Mouse (Mus musculus): ENCODE measurements around the gene March10. TPM values are rescaled to one million over a fixed set of nuclear protein-coding genes. Genes with fewer than 3 reads are reported as not detected.

Gene March10
- polyA plus RNA-seq (2015; fragmentation: Nextera tagmentation; extraction: Ambion mirVana), result not detected in 2 replicates

- Histone ChIP-seq H3K27ac (ENCODE audit: low read depth, low read length) (no peak within 1 kb of the TSS), H3K9me3 (ENCODE audit: control insufficient read depth) (no peaks in the 10 kb centered on the region), H3K27me3 (replicated peaks; ENCODE audit: control insufficient read depth, insufficient read depth, low read length) (0 out of 2 replicates have a peak, but pooled peaks cover 3% of the 10 kb centered on the region), H3K9ac (ENCODE audit: low read depth, low read length) (no peak within 1 kb of the TSS), H3K36me3 (ENCODE audit: control insufficient read depth, insufficient read depth) (no peaks in the 10 kb centered on the region), H3K4me1 (replicated peaks; ENCODE audit: control insufficient read depth, insufficient read depth, low read length) (no peaks in the 10 kb centered on the region), H3K4me2 (replicated peaks; ENCODE audit: low read depth) (peak within 1 kb of the TSS; percentile 63), H3K4me3 (ENCODE audit: low read depth, low read length) (peak within 1 kb of the TSS; percentile 40)
- TF ChIP-seq CTCF (IDR thresholded peaks at IDR 0.05; ENCODE audit: low read depth), result no peak
- no peak for ATAC-seq
- 7% methylated on average over 30 of the region's 35 CpGs for WGBS
Observed at GRCm38 (mm10) chr11:105456497-105456907, at the start of gene March10. TSS of gene March10 (minus strand) at chr11:105456735.

DNA sequence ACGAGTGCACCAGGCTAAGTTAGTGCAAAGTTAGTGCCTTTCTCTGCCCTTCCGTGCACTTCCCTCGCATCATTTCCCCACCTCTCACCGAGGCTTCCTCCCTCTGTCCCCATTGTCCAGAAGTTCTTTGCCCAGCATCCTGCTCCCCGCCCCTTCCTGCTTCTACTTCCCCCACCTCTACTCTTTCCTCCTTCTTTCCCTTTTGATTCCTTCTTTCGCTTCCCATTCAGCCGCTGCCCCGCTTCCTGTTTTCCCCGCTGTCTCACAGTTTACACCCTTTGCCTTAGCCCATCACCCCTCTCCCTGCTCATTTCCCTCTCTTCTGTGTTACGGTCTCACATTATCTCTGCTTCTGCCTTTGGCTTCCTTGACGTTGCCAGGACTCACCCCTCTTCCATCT lies 49.8 kb upstream of the March10 start:
- 71% methylated on average over 11 of the region's 11 CpGs for WGBS

DNA sequence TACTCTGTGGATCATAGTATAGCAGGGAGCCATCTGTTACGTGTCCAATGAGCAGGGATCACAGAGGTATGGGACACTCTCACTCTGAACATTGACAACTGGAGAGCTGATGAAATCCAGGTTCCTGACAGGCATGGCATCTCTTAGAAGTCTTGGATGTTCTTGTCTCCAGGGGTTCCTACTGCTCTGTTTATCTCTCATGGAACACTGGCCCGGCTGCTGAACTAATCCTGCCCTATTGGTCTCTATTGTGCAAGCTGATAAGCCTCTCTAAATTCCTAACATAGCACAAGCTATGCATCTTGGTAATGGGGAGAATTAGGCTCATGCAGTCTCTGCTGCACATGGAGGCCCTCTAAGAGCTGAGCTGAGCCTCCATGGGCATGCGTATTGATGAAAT lies 48.5 kb upstream of the March10 start:
- no peak for ATAC-seq

More for the DNA sequence above, 49.8 kb upstream of the March10 start:
- H3K4me3 ChIP-seq (ENCODE audit: low read depth, low read length), result no peak overlapping the region
- H3K9me3 ChIP-seq (ENCODE audit: control insufficient read depth), result no peaks in the 10 kb centered on the region
- no peak for TF ChIP-seq CTCF (IDR thresholded peaks at IDR 0.05; ENCODE audit: low read depth)
- no peaks in the 10 kb centered on the region for H3K36me3 ChIP-seq (ENCODE audit: control insufficient read depth, insufficient read depth)
- no peaks in the 10 kb centered on the region for H3K27me3 ChIP-seq (replicated peaks; ENCODE audit: control insufficient read depth, insufficient read depth, low read length)
- no peak for ATAC-seq
- H3K4me1 ChIP-seq (replicated peaks; ENCODE audit: control insufficient read depth, insufficient read depth, low read length), result no peaks in the 10 kb centered on the region
- no peak overlapping the region for H3K9ac ChIP-seq (ENCODE audit: low read depth, low read length)
- no peak overlapping the region for H3K27ac ChIP-seq (ENCODE audit: low read depth, low read length)
- no peak overlapping the region for H3K4me2 ChIP-seq (replicated peaks; ENCODE audit: low read depth)

DNA sequence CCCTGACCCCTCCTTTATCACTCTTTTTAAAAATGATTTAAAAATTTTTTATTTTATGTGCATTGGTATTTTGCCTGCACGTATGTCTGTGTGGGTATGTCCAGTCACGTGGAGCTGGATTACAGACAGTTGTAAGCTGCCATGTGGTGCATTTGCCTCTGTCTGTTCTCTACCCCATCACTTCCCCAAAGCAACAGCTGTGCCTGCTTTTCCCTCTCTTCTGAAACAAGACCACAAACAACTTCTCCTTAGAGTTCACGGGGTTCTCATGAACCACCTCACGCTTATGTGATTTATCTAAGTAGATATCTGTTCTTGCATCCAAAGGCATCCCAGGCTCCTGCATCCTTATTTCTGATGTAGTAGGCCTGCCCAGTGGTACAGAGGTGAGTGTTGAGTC lies 45.8 kb upstream of the March10 start:
- H3K36me3 ChIP-seq (ENCODE audit: control insufficient read depth, insufficient read depth), result no peaks in the 10 kb centered on the region
- no peak overlapping the region for H3K9ac ChIP-seq (ENCODE audit: low read depth, low read length)
- no peaks in the 10 kb centered on the region for H3K9me3 ChIP-seq (ENCODE audit: control insufficient read depth)
- H3K27me3 ChIP-seq (replicated peaks; ENCODE audit: control insufficient read depth, insufficient read depth, low read length), result no peaks in the 10 kb centered on the region
- no peak for ATAC-seq
- no peaks in the 10 kb centered on the region for H3K4me1 ChIP-seq (replicated peaks; ENCODE audit: control insufficient read depth, insufficient read depth, low read length)
- 80% methylated on average over 4 of the region's 4 CpGs for WGBS
- H3K4me3 ChIP-seq (ENCODE audit: low read depth, low read length), result no peak overlapping the region
- H3K27ac ChIP-seq (ENCODE audit: low read depth, low read length), result no peak overlapping the region
- TF ChIP-seq CTCF (IDR thresholded peaks at IDR 0.05; ENCODE audit: low read depth), result no peak
- H3K4me2 ChIP-seq (replicated peaks; ENCODE audit: low read depth), result no peak overlapping the region

More for the DNA sequence above, 48.5 kb upstream of the March10 start:
- Histone ChIP-seq H3K4me2 (replicated peaks; ENCODE audit: low read depth) (no peak overlapping the region), H3K27ac (ENCODE audit: low read depth, low read length) (no peak overlapping the region), H3K4me3 (ENCODE audit: low read depth, low read length) (no peak overlapping the region), H3K36me3 (ENCODE audit: control insufficient read depth, insufficient read depth) (no peaks in the 10 kb centered on the region), H3K9ac (ENCODE audit: low read depth, low read length) (no peak overlapping the region), H3K27me3 (replicated peaks; ENCODE audit: control insufficient read depth, insufficient read depth, low read length) (no peaks in the 10 kb centered on the region), H3K9me3 (ENCODE audit: control insufficient read depth) (no peaks in the 10 kb centered on the region), H3K4me1 (replicated peaks; ENCODE audit: control insufficient read depth, insufficient read depth, low read length) (no peaks in the 10 kb centered on the region)
- TF ChIP-seq CTCF (IDR thresholded peaks at IDR 0.05; ENCODE audit: low read depth), result no peak
- 48% methylated on average over 3 of the region's 3 CpGs for WGBS

DNA sequence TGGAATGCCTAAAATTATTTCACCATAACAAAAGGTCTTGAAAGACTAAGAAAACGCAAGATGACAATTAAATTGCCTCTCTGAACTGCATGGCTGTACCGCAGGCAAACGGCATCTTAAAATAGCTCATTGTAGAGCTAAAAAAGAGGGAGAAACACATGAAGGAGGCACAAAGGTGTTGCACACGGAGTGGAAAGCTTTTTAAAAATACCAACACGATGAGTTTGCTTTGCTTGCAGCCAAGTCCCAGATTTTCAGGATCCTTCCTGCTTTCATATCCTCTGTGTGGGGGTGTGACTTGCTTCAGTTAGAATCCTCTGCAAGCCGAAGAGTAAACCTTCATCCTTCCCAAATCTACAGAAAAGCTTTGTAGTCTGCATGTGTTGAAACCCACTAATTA lies 41.0 kb upstream of the March10 start:
- Histone ChIP-seq H3K36me3 (ENCODE audit: control insufficient read depth, insufficient read depth) (no peaks in the 10 kb centered on the region), H3K27ac (ENCODE audit: low read depth, low read length) (no peak overlapping the region), H3K9me3 (ENCODE audit: control insufficient read depth) (no peaks in the 10 kb centered on the region), H3K4me1 (replicated peaks; ENCODE audit: control insufficient read depth, insufficient read depth, low read length) (no peaks in the 10 kb centered on the region), H3K4me3 (ENCODE audit: low read depth, low read length) (no peak overlapping the region), H3K27me3 (replicated peaks; ENCODE audit: control insufficient read depth, insufficient read depth, low read length) (no peaks in the 10 kb centered on the region), H3K4me2 (replicated peaks; ENCODE audit: low read depth) (no peak overlapping the region), H3K9ac (ENCODE audit: low read depth, low read length) (no peak overlapping the region)
- no peak for TF ChIP-seq CTCF (IDR thresholded peaks at IDR 0.05; ENCODE audit: low read depth)
- ATAC-seq, result no peak
- 80% methylated on average over 6 of the region's 6 CpGs for WGBS

- Histone ChIP-seq H3K27ac (ENCODE audit: low read depth, low read length) (no peak overlapping the region), H3K4me2 (replicated peaks; ENCODE audit: low read depth) (no peak overlapping the region), H3K9me3 (ENCODE audit: control insufficient read depth) (no peaks in the 10 kb centered on the region), H3K4me3 (ENCODE audit: low read depth, low read length) (no peak overlapping the region), H3K4me1 (replicated peaks; ENCODE audit: control insufficient read depth, insufficient read depth, low read length) (no peaks in the 10 kb centered on the region), H3K27me3 (replicated peaks; ENCODE audit: control insufficient read depth, insufficient read depth, low read length) (no peaks in the 10 kb centered on the region), H3K9ac (ENCODE audit: low read depth, low read length) (no peak overlapping the region), H3K36me3 (ENCODE audit: control insufficient read depth, insufficient read depth) (no peaks in the 10 kb centered on the region)
- no peak for ATAC-seq
- WGBS, result 56% methylated on average over 7 of the region's 7 CpGs
- TF ChIP-seq CTCF (IDR thresholded peaks at IDR 0.05; ENCODE audit: low read depth), result no peak
Observed at GRCm38 (mm10) chr11:105496665-105497064, 40.1 kb upstream of the March10 start.
